In genomic region chr2:28578003-28578402, GRCm38 (mm10) we compare ENCODE assay signal across 9 mouse cellular contexts. TPM values are rescaled to one million over a fixed set of nuclear protein-coding genes. Genes with fewer than 3 reads are reported as not detected.
A peak's percentile ranks its signal among the peaks of the same experiment; 100 is the strongest.
DNase-seq lines count a peak whose midpoint lies in the region; ATAC-seq and TF ChIP-seq lines count a peak whose summit lies in the region.
"Had no signal": no experiment of that assay in that cellular context is flagged by ENCODE, and none has a peak within 500 bp of the region (broad histone marks: within the 10 kb centered on the region; RNA-seq: fewer than 3 reads in every experiment).

No protein-coding gene starts in this region.

- H3K4me1 ChIP-seq in testis, adult 2 months (ENCODE audit: control insufficient read depth, insufficient read depth, low read length): no peaks in the 10 kb centered on the region; the same call in 1 of the 2 replicates
- H3K4me1 ChIP-seq in stomach, postnatal 0 days (replicated peaks; ENCODE audit: control insufficient read depth, insufficient read depth): no peaks in the 10 kb centered on the region
- H3K4me1 ChIP-seq in forebrain, embryonic 10.5 days: peaks cover 16% of the 10 kb centered on the region

- no peak overlapping the region for H3K4me3 ChIP-seq in testis, adult 2 months (ENCODE audit: control insufficient read depth, low read depth, low read length)
- H3K4me3 ChIP-seq in stomach, postnatal 0 days (ENCODE audit: low read depth, low read length): no peak overlapping the region
- H3K4me3 ChIP-seq in forebrain, embryonic 10.5 days: no peak overlapping the region

- H3K36me3 ChIP-seq in testis, adult 2 months (ENCODE audit: control insufficient read depth, insufficient read depth, low read length): peaks cover 5% of the 10 kb centered on the region
- H3K36me3 ChIP-seq in stomach, postnatal 0 days (ENCODE audit: control insufficient read depth, insufficient read depth, low read length): peaks cover 15% of the 10 kb centered on the region
- H3K36me3 ChIP-seq in forebrain, embryonic 10.5 days (replicated peaks): peaks cover 83% of the 10 kb centered on the region

- H3K9ac ChIP-seq in stomach, postnatal 0 days (ENCODE audit: low read length): no peak overlapping the region

- no peak for TF ChIP-seq POLR2A in testis, adult 2 months (IDR thresholded peaks at IDR 0.05; ENCODE audit: control insufficient read depth, low read depth, low read length)

- WGBS in stomach, postnatal 0 days: 72% methylated on average over 5 of the region's 5 CpGs
- WGBS in forebrain, embryonic 10.5 days: 74% methylated on average over 5 of the region's 5 CpGs

- H3K4me2 ChIP-seq in stomach, postnatal 0 days (replicated peaks; ENCODE audit: low read depth): no peak overlapping the region

- H3K9me3 ChIP-seq in stomach, postnatal 0 days (ENCODE audit: control insufficient read depth, low read length): no peaks in the 10 kb centered on the region
- H3K9me3 ChIP-seq in forebrain, embryonic 10.5 days: no peaks in the 10 kb centered on the region

- H3K27me3 ChIP-seq in testis, adult 2 months (ENCODE audit: control insufficient read depth, insufficient read depth, low read length): no peaks in the 10 kb centered on the region
- no peaks in the 10 kb centered on the region for H3K27me3 ChIP-seq in stomach, postnatal 0 days (ENCODE audit: control insufficient read depth, insufficient read depth, low read length)
- H3K27me3 ChIP-seq in forebrain, embryonic 10.5 days (ENCODE audit: poor library complexity, severe bottlenecking): no peaks in the 10 kb centered on the region

- no peak for TF ChIP-seq EP300 in stomach, postnatal 0 days (optimal IDR thresholded peaks at IDR 0.05)

- DNase-seq in gastrocnemius, postnatal 10 days: peak; percentile 26
- no peak for DNase-seq in gastrocnemius, adult 8-10 months (ENCODE audit: low spot score in 2 of 2)
- DNase-seq in testis, postnatal 14 days (ENCODE audit: low spot score): no peak
- DNase-seq in stomach, postnatal 0 days (ENCODE audit: low spot score): peak; percentile 41
- no peak for DNase-seq in forebrain, embryonic 10.5 days (ENCODE audit: extremely low spot score, low spot score)

- peak; percentile 50 for ATAC-seq in granulocyte monocyte progenitor cell, adult 5-6 weeks (replicated peaks; ENCODE audit: poor library complexity, severe bottlenecking)
- no peak for ATAC-seq in stomach, postnatal 0 days (ENCODE audit: low FRiP score, low TSS enrichment)
- no peak for ATAC-seq in cerebellum, adult (ENCODE audit: insufficient number of reproducible peaks, low FRiP score, low TSS enrichment)

- peak; percentile 55; the same call in 1 of the 2 replicates for TF ChIP-seq CTCF in testis, adult 2 months (IDR thresholded peaks at IDR 0.05; ENCODE audit: control insufficient read depth, insufficient read depth, insufficient replicate concordance, low read depth, low read length)
- peak; percentile 63 for TF ChIP-seq CTCF in stomach, postnatal 0 days (IDR thresholded peaks at IDR 0.05; ENCODE audit: low read depth)

- H3K27ac ChIP-seq in testis, adult 2 months (ENCODE audit: control insufficient read depth, insufficient read depth, low read depth, low read length): no peak overlapping the region
- no peak overlapping the region for H3K27ac ChIP-seq in stomach, postnatal 0 days (replicated peaks)
- H3K27ac ChIP-seq in forebrain, embryonic 10.5 days: no peak overlapping the region
- H3K27ac ChIP-seq: macrophage had no signal

RNA-seq across cellular contexts. Expression of gene Gtf3c5, which starts 5.5 kb away (rescaled TPM):
- total RNA-seq in gastrocnemius, postnatal 10 days (2021): 10 to 100 TPM in 1 of 2 experiments, 1 to 10 TPM in 1; 9.1 to 10.2 TPM
- 1 to 10 TPM; 6.5 to 8.2 (median 7.4) TPM for total RNA-seq in gastrocnemius, adult 8-10 months (2022)
- polyA plus RNA-seq in testis, adult 2 months (2012; rRNA removed): 17.3 and 17.7 TPM in 2 replicates
- 25.9 and 31.5 TPM in 2 replicates for total RNA-seq in granulocyte monocyte progenitor cell, adult 5-6 weeks (2014; fragmentation: Nextera tagmentation)
- total RNA-seq in granulocyte monocyte progenitor cell, adult 5-6 weeks (2017): 12.6 and 16.5 TPM in 2 replicates
- polyA plus RNA-seq in stomach, postnatal 0 days (2015; fragmentation: Nextera tagmentation; extraction: Ambion mirVana): 13.1 and 14.0 TPM in 2 replicates
- 60.1 and 62.6 TPM in 2 replicates for polyA plus RNA-seq in forebrain, embryonic 10.5 days (2016; fragmentation: Nextera tagmentation; extraction: Ambion mirVana)

RNA-seq across cellular contexts. Expression of gene Cel, which starts 14.8 kb away (rescaled TPM):
- total RNA-seq in gastrocnemius, postnatal 10 days (2021): not detected
- not detected for total RNA-seq in gastrocnemius, adult 8-10 months (2022)
- 0.24 and 0.47 TPM in 2 replicates for polyA plus RNA-seq in testis, adult 2 months (2012; rRNA removed)
- total RNA-seq in granulocyte monocyte progenitor cell, adult 5-6 weeks (2014; fragmentation: Nextera tagmentation): not detected in 2 replicates
- not detected in 2 replicates for total RNA-seq in granulocyte monocyte progenitor cell, adult 5-6 weeks (2017)
- polyA plus RNA-seq in stomach, postnatal 0 days (2015; fragmentation: Nextera tagmentation; extraction: Ambion mirVana): 2.0 and 3.3 TPM in 2 replicates
- polyA plus RNA-seq in forebrain, embryonic 10.5 days (2016; fragmentation: Nextera tagmentation; extraction: Ambion mirVana): 0.07 TPM in 1 of 2 replicates, not detected in the other
- polyA plus RNA-seq: macrophage had no signal

RNA-seq across cellular contexts. Expression of gene Gfi1b, which starts 43.8 kb away (rescaled TPM):
- total RNA-seq in gastrocnemius, postnatal 10 days (2021): under 1 TPM in 1 of 2 experiments, not detected in 1; 0.79 TPM
- not detected for total RNA-seq in gastrocnemius, adult 8-10 months (2022)
- 1.0 and 1.3 TPM in 2 replicates for polyA plus RNA-seq in testis, adult 2 months (2012; rRNA removed)
- 1.4 TPM in 1 of 2 replicates, not detected in the other for total RNA-seq in granulocyte monocyte progenitor cell, adult 5-6 weeks (2014; fragmentation: Nextera tagmentation)
- total RNA-seq in granulocyte monocyte progenitor cell, adult 5-6 weeks (2017): 1.9 and 2.0 TPM in 2 replicates
- 0.07 and 0.40 TPM in 2 replicates for polyA plus RNA-seq in stomach, postnatal 0 days (2015; fragmentation: Nextera tagmentation; extraction: Ambion mirVana)
- polyA plus RNA-seq in forebrain, embryonic 10.5 days (2016; fragmentation: Nextera tagmentation; extraction: Ambion mirVana): 4.7 and 5.4 TPM in 2 replicates

Comparison
In these comparisons a context has a peak if more than half of its experiments do, and no peak if none do; other contexts are left out.
1. DNase-seq: peak in gastrocnemius, postnatal 10 days (single experiment) and stomach, postnatal 0 days (single experiment); none in gastrocnemius, adult 8-10 months (0 of 2), testis, postnatal 14 days (single experiment) and forebrain, embryonic 10.5 days (single experiment).